27 mouse cellular contexts compared by ENCODE assay signal in the genomic region with DNA sequence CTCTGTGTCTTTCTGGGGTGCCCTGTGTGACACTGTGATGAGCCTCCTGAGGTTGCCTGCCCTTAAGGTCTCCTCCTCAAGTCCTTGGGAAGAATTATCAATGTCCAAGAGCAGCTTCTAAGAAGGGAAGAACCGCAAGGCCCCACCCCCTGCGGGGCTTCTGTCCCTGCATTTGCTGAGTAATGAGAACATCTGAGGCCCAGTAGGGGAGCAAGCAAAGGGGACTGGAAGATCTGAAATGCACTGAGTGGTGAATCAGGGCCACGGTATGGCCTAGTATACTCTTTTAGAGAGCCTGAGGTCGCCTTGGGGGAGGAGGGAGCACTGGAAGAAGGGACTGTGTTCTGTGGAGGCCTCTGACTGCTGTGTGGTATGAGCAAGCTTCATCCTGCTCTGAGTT. TPM values are rescaled to one million over a fixed set of nuclear protein-coding genes. Genes with fewer than 3 reads are reported as not detected.
"Had no signal": no experiment of that assay in that cellular context is flagged by ENCODE, and none has a peak within 500 bp of the region (broad histone marks: within the 10 kb centered on the region; RNA-seq: fewer than 3 reads in every experiment).

No protein-coding gene starts in this region.

- H3K4me2 ChIP-seq: liver, embryonic 13.5 days; liver, embryonic 15.5 days; lung, embryonic 15.5 days; midbrain, embryonic 13.5 days; midbrain, embryonic 15.5 days; neural tube, embryonic 12.5 days had no signal

- H3K36me3 ChIP-seq: liver, embryonic 13.5 days; liver, embryonic 15.5 days; lung, embryonic 15.5 days; midbrain, embryonic 10.5 days; midbrain, embryonic 13.5 days; midbrain, embryonic 15.5 days; neural tube, embryonic 12.5 days had no signal

- ATAC-seq: liver, postnatal 0 days; lung, postnatal 0 days; midbrain, embryonic 13.5 days; midbrain, embryonic 15.5 days had no signal

- H3K27ac ChIP-seq: liver, embryonic 13.5 days; liver, embryonic 15.5 days; lung, embryonic 15.5 days; midbrain, embryonic 10.5 days; midbrain, embryonic 13.5 days; midbrain, embryonic 15.5 days; neural tube, embryonic 12.5 days had no signal

- H3K9me3 ChIP-seq: liver, embryonic 13.5 days; liver, embryonic 15.5 days; lung, embryonic 15.5 days; midbrain, embryonic 10.5 days; midbrain, embryonic 13.5 days; midbrain, embryonic 15.5 days; neural tube, embryonic 12.5 days had no signal

- H3K4me3 ChIP-seq: liver, embryonic 13.5 days; liver, embryonic 15.5 days; lung, embryonic 15.5 days; midbrain, embryonic 10.5 days; midbrain, embryonic 13.5 days; midbrain, embryonic 15.5 days; myocyte; neural tube, embryonic 12.5 days had no signal

- H3K27me3 ChIP-seq: midbrain, embryonic 15.5 days had no signal

- H3K9ac ChIP-seq: liver, embryonic 13.5 days; liver, embryonic 15.5 days; liver, postnatal 0 days; lung, embryonic 15.5 days; midbrain, embryonic 13.5 days; midbrain, embryonic 15.5 days; neural tube, embryonic 12.5 days had no signal

- DNase-seq: liver, embryonic 13.5 days; liver, postnatal 0 days; lung, adult 2 months; lung, postnatal 14 days; lung, postnatal 36 days; right cerebral cortex, adult 18-20 months; right cerebral cortex, postnatal 25 days; right cerebral cortex, postnatal 4 days; spleen, adult 18-20 months; thymus, adult 18-20 months; thymus, postnatal 14 days; thymus, postnatal 36 days had no signal

RNA-seq across cellular contexts. Expression of gene Krt86, which starts 8.8 kb away (rescaled TPM):
- total RNA-seq: megakaryocyte-erythroid progenitor cell, adult 5-6 weeks had no signal
- polyA plus RNA-seq: liver, embryonic 13.5 days; liver, embryonic 15.5 days; liver, postnatal 0 days; lung, embryonic 15.5 days; lung, postnatal 0 days; midbrain, embryonic 10.5 days; midbrain, embryonic 13.5 days; midbrain, embryonic 15.5 days; myocyte; neural tube, embryonic 12.5 days; neural tube, embryonic 14.5 days; small intestine, adult 2 months; stomach, embryonic 14.5 days; stomach, embryonic 16.5 days had no signal

RNA-seq across cellular contexts. Expression of gene Krt83, which starts 9.3 kb away (rescaled TPM):
- total RNA-seq: megakaryocyte-erythroid progenitor cell, adult 5-6 weeks had no signal
- polyA plus RNA-seq: liver, embryonic 13.5 days; lung, embryonic 15.5 days; lung, postnatal 0 days; midbrain, embryonic 13.5 days; midbrain, embryonic 15.5 days; myocyte; neural tube, embryonic 12.5 days; neural tube, embryonic 14.5 days; stomach, embryonic 14.5 days; stomach, embryonic 16.5 days had no signal

RNA-seq across cellular contexts. Expression of gene Krt81, which starts 18.5 kb away (rescaled TPM):
- total RNA-seq: megakaryocyte, adult 5-6 weeks; megakaryocyte-erythroid progenitor cell, adult 5-6 weeks had no signal
- polyA plus RNA-seq: liver, embryonic 13.5 days; liver, embryonic 15.5 days; liver, postnatal 0 days; lung, adult 2 months; lung, embryonic 15.5 days; lung, postnatal 0 days; midbrain, embryonic 10.5 days; midbrain, embryonic 13.5 days; myocyte; neural tube, embryonic 12.5 days; neural tube, embryonic 14.5 days; small intestine, adult 2 months; stomach, embryonic 14.5 days; stomach, embryonic 16.5 days had no signal

RNA-seq across cellular contexts. Expression of gene Krt88, which starts 34.5 kb away (rescaled TPM):
- total RNA-seq: megakaryocyte, adult 5-6 weeks; megakaryocyte-erythroid progenitor cell, adult 5-6 weeks had no signal
- polyA plus RNA-seq: liver, embryonic 13.5 days; liver, embryonic 15.5 days; liver, postnatal 0 days; lung, adult 2 months; lung, embryonic 15.5 days; midbrain, embryonic 10.5 days; midbrain, embryonic 13.5 days; midbrain, embryonic 15.5 days; myocyte; neural tube, embryonic 12.5 days; neural tube, embryonic 14.5 days; small intestine, adult 2 months; stomach, embryonic 14.5 days; thymus, postnatal 0 days had no signal

RNA-seq across cellular contexts. Expression of gene Gm49425, which starts 35.0 kb away (rescaled TPM):
- total RNA-seq: megakaryocyte, adult 5-6 weeks; megakaryocyte-erythroid progenitor cell, adult 5-6 weeks had no signal
- polyA plus RNA-seq: liver, embryonic 13.5 days; liver, embryonic 15.5 days; liver, postnatal 0 days; lung, adult 2 months; lung, embryonic 15.5 days; lung, postnatal 0 days; midbrain, embryonic 10.5 days; midbrain, embryonic 13.5 days; midbrain, embryonic 15.5 days; myocyte; neural tube, embryonic 12.5 days; small intestine, adult 2 months; stomach, embryonic 14.5 days; stomach, embryonic 16.5 days had no signal
